Mouse (Mus musculus): ENCODE data around the gene Idh1.

- no peak for TF ChIP-seq ZC3H11A (IDR thresholded peaks at IDR 0.05; ENCODE audit: low read depth, low read length)
- TF ChIP-seq POLR2A (IDR thresholded peaks at IDR 0.05; ENCODE audit: control insufficient read depth in 1 of 2, insufficient read depth in 1 of 2, low read depth in 1 of 2, low read length in 2 of 2, poor library complexity in 1 of 2), result no peak
- peak; percentile 46 to 79 (median 77) for TF ChIP-seq CTCF (IDR thresholded peaks at IDR 0.05 in 2 of 3, conservative IDR thresholded peaks at IDR 0.05 in 1 of 3; ENCODE audit: control insufficient read depth in 1 of 3, insufficient read depth in 1 of 3, low read depth in 2 of 3, low read length in 3 of 3, poor library complexity in 1 of 3, severe bottlenecking in 1 of 3)
- 0 out of 4 replicates have a peak, but pooled peaks of 1 of the 2 experiments have one; percentile 18 for TF ChIP-seq EP300 (IDR thresholded peaks at IDR 0.05; ENCODE audit: low read depth in 1 of 2, low read length in 2 of 2)
- no peak for TF ChIP-seq KAT2A (conservative IDR thresholded peaks at IDR 0.05; ENCODE audit: low read depth, low read length)
- no peak for TF ChIP-seq ZNF384 (IDR thresholded peaks at IDR 0.05; ENCODE audit: low read depth, low read length)
- TF ChIP-seq USF1 (IDR thresholded peaks at IDR 0.05; ENCODE audit: low read depth, low read length), result 0 out of 2 replicates have a peak, but pooled peaks have one; percentile 10
- no peak for TF ChIP-seq POLR2AphosphoS5 (IDR thresholded peaks at IDR 0.05; ENCODE audit: borderline replicate concordance, low read depth, low read length)
- no peak for TF ChIP-seq MYB (IDR thresholded peaks at IDR 0.05; ENCODE audit: low read depth, low read length)
- no peak for TF ChIP-seq USF2 (IDR thresholded peaks at IDR 0.05; ENCODE audit: borderline replicate concordance in 1 of 2, insufficient read depth in 1 of 2, low read depth in 1 of 2, low read length in 2 of 2)
- no peak for TF ChIP-seq NELFE (IDR thresholded peaks at IDR 0.05; ENCODE audit: low read depth, low read length)
Observed at GRCm38 (mm10) chr1:65179634-65180249, 6.6 kb downstream of the Idh1 start.
